Mouse (Mus musculus) adrenal gland, postnatal 36 days (tissue): ENCODE results near the gene Lrwd1. TPM values are rescaled to one million over a fixed set of nuclear protein-coding genes. Genes with fewer than 3 reads are reported as not detected.

Source experiments
- DNase-seq, 2 experiments: peaks; one replicate each; pipeline ENCODE4 v3.0.0; 2021; ENCODE audit warnings: mixed read lengths in 1 of 2
- microRNA-seq: library from miRNA; unstranded; fragments of <30 nt; microRNA quantifications from one replicate; pipeline ENCODE4 v1.2.0, GENCODE M21; 2021
- total RNA-seq, 2 experiments: library from RNA; stranded (reverse); gene quantifications; 2 replicates each; pipeline ENCODE4 v1.2.3; 2021

Lrwd1 gene
- total RNA-seq, 2 experiments from 2014 or later, result 9.6 to 11.5 TPM

GRCm38 (mm10) chr5:136094249-136095010 lies 41.4 kb downstream of the Lrwd1 start:
- DNase-seq, result no peak

GRCm38 (mm10) chr5:136091927-136092326 lies 43.9 kb downstream of the Lrwd1 start:
- no peak for DNase-seq

- DNase-seq, result no peak
Measured at GRCm38 (mm10) chr5:136088821-136089575, 46.9 kb downstream of the Lrwd1 start.

GRCm38 (mm10) chr5:136086290-136086689 lies 49.6 kb downstream of the Lrwd1 start:
- no peak for DNase-seq

GRCm38 (mm10) chr5:136084891-136085651 lies 50.8 kb downstream of the Lrwd1 start:
- peak; percentile 76 to 83 for DNase-seq

- peak; percentile 26 to 54 for DNase-seq
Measured at GRCm38 (mm10) chr5:136084144-136084881, 51.6 kb downstream of the Lrwd1 start.

GRCm38 (mm10) chr5:136083669-136084107 lies 52.2 kb downstream of the Lrwd1 start, which contains the start of gene Rasa4:
TSS of gene Rasa4 (plus strand) at chr5:136083916.
- peak; percentile 94 to 95 for DNase-seq

GRCm38 (mm10) chr5:136082345-136082744 lies 53.5 kb downstream of the Lrwd1 start:
- DNase-seq, result no peak

GRCm38 (mm10) chr5:136078136-136078535 lies 57.7 kb downstream of the Lrwd1 start:
- no peak for DNase-seq

- no peak for DNase-seq
Measured at GRCm38 (mm10) chr5:136077001-136077550, 58.8 kb downstream of the Lrwd1 start.

- DNase-seq, result no peak
Measured at GRCm38 (mm10) chr5:136076284-136076683, 59.6 kb downstream of the Lrwd1 start.

GRCm38 (mm10) chr5:136075076-136075475 lies 60.8 kb downstream of the Lrwd1 start:
- DNase-seq, result no peak

- no peak for DNase-seq
Measured at GRCm38 (mm10) chr5:136073526-136073925, 62.3 kb downstream of the Lrwd1 start.

- no peak for DNase-seq
Measured at GRCm38 (mm10) chr5:136073051-136073450, 62.8 kb downstream of the Lrwd1 start.

Small RNA genes within 50 kb of the gene (microRNA-seq; reads per million reads assigned to microRNA genes)
- gene Mir7035, result not detected

Other genes with a start within 250 kb of the Lrwd1 start
- 100 to 1,000 TPM in 1 of 2 experiments, 10 to 100 TPM in 1; 85.2 to 330 TPM for gene Hspb1, start 248.2 kb downstream of the Lrwd1 start, total RNA-seq
- gene Ywhag, start 201.5 kb downstream of the Lrwd1 start, total RNA-seq, result 100 to 1,000 TPM; 499 to 690 TPM
- gene Ssc4d, start 161.5 kb downstream of the Lrwd1 start, total RNA-seq, result 1 to 10 TPM; 2.3 to 3.3 TPM
- not detected for gene Zp3, start 156.0 kb downstream of the Lrwd1 start, total RNA-seq
- gene Dtx2, start 141.3 kb downstream of the Lrwd1 start, total RNA-seq, result 10 to 100 TPM; 13.3 to 17.1 TPM
- 1 to 10 TPM; 5.3 to 6.8 TPM for gene Upk3b, start 97.6 kb downstream of the Lrwd1 start, total RNA-seq
- not detected for gene Upk3bl, start 81.6 kb downstream of the Lrwd1 start, total RNA-seq
- gene Rasa4, start 52.2 kb downstream of the Lrwd1 start, total RNA-seq, result 10 to 100 TPM; 11.2 to 11.9 TPM
- 10 to 100 TPM; 69.3 to 96.9 TPM for gene Polr2j, start 19.4 kb downstream of the Lrwd1 start, total RNA-seq
- 1 to 10 TPM; 6.8 to 7.5 TPM for gene Alkbh4, start 72 bp upstream of the Lrwd1 start, total RNA-seq
- 1 to 10 TPM; 2.8 to 3.0 TPM for gene Orai2, start 34.6 kb upstream of the Lrwd1 start, total RNA-seq
- gene Prkrip1, start 62.9 kb upstream of the Lrwd1 start, total RNA-seq, result 10 to 100 TPM; 36.2 to 46.0 TPM
- 10 to 100 TPM; 19.7 to 21.0 TPM for gene Sh2b2, start 110.5 kb upstream of the Lrwd1 start, total RNA-seq